Mouse (Mus musculus): ENCODE results near the gene Eno3. TPM values are rescaled to one million over a fixed set of nuclear protein-coding genes. Genes with fewer than 3 reads are reported as not detected.

The Eno3 gene
- total RNA-seq, 1 experiment from 2014 or later, result 21.2 TPM

- no peak for ATAC-seq (ENCODE audit: extremely low read depth, insufficient number of reproducible peaks, low FRiP score, poor library complexity, severe bottlenecking)
Measured at GRCm38 (mm10) chr11:70700613-70701012, 43.6 kb downstream of the Eno3 start.

- ATAC-seq (ENCODE audit: extremely low read depth, insufficient number of reproducible peaks, low FRiP score, poor library complexity, severe bottlenecking), result no peak
Measured at GRCm38 (mm10) chr11:70701221-70701955, 44.4 kb downstream of the Eno3 start.

DNA sequence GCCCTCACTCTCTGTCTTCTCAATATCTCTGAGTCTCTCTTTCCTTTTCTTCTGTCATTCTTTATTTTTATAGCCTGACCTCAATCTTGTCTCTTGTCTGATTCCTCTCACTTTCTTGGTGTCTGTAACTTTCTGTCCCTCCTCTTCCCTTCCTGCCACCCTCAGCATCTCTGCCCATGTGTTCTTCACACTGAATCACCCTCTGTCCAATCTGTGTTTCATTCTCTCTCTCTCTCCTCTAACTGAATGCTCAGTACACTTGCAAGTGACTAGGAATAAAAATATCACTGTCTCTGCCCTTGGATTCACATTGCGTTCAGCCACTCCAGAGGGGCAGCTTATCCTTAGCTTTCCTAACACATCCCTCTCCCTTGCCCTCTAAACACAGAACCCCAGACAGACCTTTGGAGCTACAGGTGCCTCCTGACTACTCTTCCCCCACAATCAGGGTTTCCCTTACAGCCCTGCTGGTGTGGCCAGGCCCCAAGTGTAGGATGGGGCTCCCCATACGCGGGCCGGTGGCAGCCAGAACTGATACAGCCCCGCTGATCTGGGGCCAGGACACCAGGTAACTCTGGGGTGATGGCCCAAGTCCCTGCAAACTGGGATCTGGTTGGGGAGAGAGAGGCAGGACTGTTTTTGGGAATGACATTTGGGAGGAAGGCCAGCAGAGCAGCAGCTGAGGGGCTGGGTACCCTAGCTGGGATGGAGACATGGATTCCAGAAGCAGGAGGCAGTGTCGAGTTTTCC lies 45.2 kb downstream of the Eno3 start:
- ATAC-seq (ENCODE audit: extremely low read depth, insufficient number of reproducible peaks, low FRiP score, poor library complexity, severe bottlenecking), result no peak

GRCm38 (mm10) chr11:70702781-70703180 lies 45.8 kb downstream of the Eno3 start:
- ATAC-seq (ENCODE audit: extremely low read depth, insufficient number of reproducible peaks, low FRiP score, poor library complexity, severe bottlenecking), result no peak

DNA sequence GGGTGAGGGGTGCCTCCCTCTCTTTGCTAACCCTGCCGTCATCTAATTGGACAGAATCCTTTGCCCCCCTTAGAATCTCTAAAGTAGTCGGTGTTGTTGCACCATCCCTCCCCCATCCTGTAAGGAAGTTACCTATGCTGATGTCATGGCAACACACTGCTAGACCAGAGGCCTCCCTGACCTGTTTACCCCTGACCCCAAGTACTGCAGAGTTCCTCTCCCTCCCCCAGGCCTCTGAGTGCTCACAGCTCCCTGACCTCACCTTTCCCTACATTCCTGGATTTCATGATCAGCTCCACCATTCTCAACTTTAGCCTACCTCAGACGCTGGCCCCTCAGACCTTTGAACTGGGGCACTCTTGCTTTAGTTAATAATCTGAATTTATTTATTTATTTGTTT lies 49.1 kb downstream of the Eno3 start:
- ATAC-seq (ENCODE audit: extremely low read depth, insufficient number of reproducible peaks, low FRiP score, poor library complexity, severe bottlenecking), result no peak

- no peak for ATAC-seq (ENCODE audit: extremely low read depth, insufficient number of reproducible peaks, low FRiP score, poor library complexity, severe bottlenecking)
Measured at GRCm38 (mm10) chr11:70711026-70711425, 54.0 kb downstream of the Eno3 start.

Other genes with a start within 250 kb of the Eno3 start
- 4.9 and 5.5 TPM in 2 replicates for gene Pelp1, start 247.2 kb upstream of the Eno3 start, total RNA-seq (2017)
- gene Arrb2, start 224.6 kb upstream of the Eno3 start, total RNA-seq (2017), result 278 and 300 TPM in 2 replicates
- 43.7 and 46.3 TPM in 2 replicates for gene Med11, start 205.3 kb upstream of the Eno3 start, total RNA-seq (2017)
- gene Zmynd15, start 197.8 kb upstream of the Eno3 start, total RNA-seq (2017), result 0.37 and 0.58 TPM in 2 replicates
- 0.74 TPM in 1 of 2 replicates, not detected in the other for gene Cxcl16, start 197.2 kb upstream of the Eno3 start, total RNA-seq (2017)
- not detected in 2 replicates for gene Tm4sf5, start 152.0 kb upstream of the Eno3 start, total RNA-seq (2017)
- gene Vmo1, start 142.6 kb upstream of the Eno3 start, total RNA-seq (2017), result not detected in 2 replicates
- not detected in 2 replicates for gene Gltpd2, start 138.0 kb upstream of the Eno3 start, total RNA-seq (2017)
- 124 and 133 TPM in 2 replicates for gene Psmb6, start 131.8 kb upstream of the Eno3 start, total RNA-seq (2017)
- not detected in 2 replicates for gene Gm40193, start 124.3 kb upstream of the Eno3 start, total RNA-seq (2017)
- 0.86 and 4.3 TPM in 2 replicates for gene Pld2, start 117.1 kb upstream of the Eno3 start, total RNA-seq (2017)
- 21.8 and 23.1 TPM in 2 replicates for gene Mink1, start 94.3 kb upstream of the Eno3 start, total RNA-seq (2017)
- not detected in 2 replicates for gene 4930544D05Rik, start 41.4 kb upstream of the Eno3 start, total RNA-seq (2017)
- gene Chrne, start 38.0 kb upstream of the Eno3 start, total RNA-seq (2017), result 1.7 TPM in 1 of 2 replicates, not detected in the other
- 1.4 and 1.7 TPM in 2 replicates for gene Gp1ba, start 18.1 kb upstream of the Eno3 start, total RNA-seq (2017)
- 261 and 283 TPM in 2 replicates for gene Rnf167, start 10.0 kb upstream of the Eno3 start, total RNA-seq (2017)
- gene Slc25a11, start 9.7 kb upstream of the Eno3 start, total RNA-seq (2017), result 75.8 and 82.8 TPM in 2 replicates
- gene Pfn1, start 2.6 kb upstream of the Eno3 start, total RNA-seq (2017), result 683 and 728 TPM in 2 replicates
- gene Spag7, start 12.2 kb downstream of the Eno3 start, total RNA-seq (2017), result 49.2 and 55.3 TPM in 2 replicates
- 24.1 and 36.1 TPM in 2 replicates for gene Camta2, start 30.9 kb downstream of the Eno3 start, total RNA-seq (2017)
- gene Inca1, start 43.0 kb downstream of the Eno3 start, total RNA-seq (2017), result 0.37 TPM in 1 of 2 replicates, not detected in the other
- gene Kif1c, start 43.3 kb downstream of the Eno3 start, total RNA-seq (2017), result 27.6 and 28.0 TPM in 2 replicates
- 2.6 and 2.8 TPM in 2 replicates for gene Zfp3, start 107.0 kb downstream of the Eno3 start, total RNA-seq (2017)
- 15.1 and 25.1 TPM in 2 replicates for gene Scimp, start 155.4 kb downstream of the Eno3 start, total RNA-seq (2017)
- 76.0 and 84.5 TPM in 2 replicates for gene Rabep1, start 187.6 kb downstream of the Eno3 start, total RNA-seq (2017)

All from neutrophil, adult 5-6 weeks (primary cell).